Mouse (Mus musculus) myocyte (in vitro differentiated cells): ENCODE results near the gene Lrch4. TPM values are rescaled to one million over a fixed set of nuclear protein-coding genes. Genes with fewer than 3 reads are reported as not detected.
"Not testable (repeated sequence)": the region's sequence is repeated elsewhere in the genome, so short reads cannot be mapped to it uniquely, and the experiment has no call there.

Experiments
- H3K27me3 ChIP-seq: one replicate; pipeline ENCODE4 v1.6.1; 2011; ENCODE audit not compliant: control insufficient read depth, insufficient read depth, insufficient read length
- H3K36me3 ChIP-seq: one replicate; pipeline ENCODE4 v1.6.1; 2011; ENCODE audit not compliant: control insufficient read depth, insufficient read depth
- H3K4me2 ChIP-seq: one replicate; pipeline ENCODE4 v1.6.1; 2011; ENCODE audit warnings: low read depth, control low read depth
- H3K4me3 ChIP-seq: one replicate; pipeline ENCODE4 v1.5.1; 2011; ENCODE audit warnings: mild to moderate bottlenecking, control low read depth, moderate library complexity
- H3K79me2 ChIP-seq: one replicate; pipeline ENCODE4 v1.6.1; 2011; ENCODE audit not compliant: control insufficient read depth, insufficient read depth
- H3ac ChIP-seq: one replicate; pipeline ENCODE4 v1.6.1; 2011; ENCODE audit not compliant: control insufficient read depth, insufficient read length
- CEBPB ChIP-seq: IDR thresholded peaks from 2 replicates; pipeline ENCODE4 v1.6.1; 2011; ENCODE audit warnings: mild to moderate bottlenecking, moderate library complexity; ENCODE audit not compliant: poor library complexity, insufficient read depth, severe bottlenecking
- E2F4 ChIP-seq: IDR thresholded peaks from one replicate; pipeline ENCODE4 v1.6.1; 2011; ENCODE audit warnings: mild to moderate bottlenecking, control low read depth, moderate library complexity; ENCODE audit not compliant: insufficient read depth
- MAX ChIP-seq: IDR thresholded peaks from one replicate; pipeline ENCODE4 v1.6.1; 2011; ENCODE audit warnings: low read depth, mild to moderate bottlenecking, control low read depth
- MYOD1 ChIP-seq, 3 experiments: IDR thresholded peaks; one replicate each; pipeline ENCODE4 v1.6.1; 2011; ENCODE audit warnings: control low read depth in 2 of 3, low read depth in 2 of 3, mild to moderate bottlenecking in 2 of 3, moderate library complexity in 1 of 3; ENCODE audit not compliant: insufficient read length in 2 of 3, control insufficient read depth in 1 of 3
- MYOG ChIP-seq, 3 experiments: IDR thresholded peaks; one replicate each; pipeline ENCODE4 v1.6.1; 2011; ENCODE audit warnings: control low read depth in 2 of 3, low read depth in 2 of 3, mild to moderate bottlenecking in 2 of 3; ENCODE audit not compliant: insufficient read length in 2 of 3, control insufficient read depth in 1 of 3, insufficient read depth in 1 of 3
- POLR2A ChIP-seq: IDR thresholded peaks from one replicate; pipeline ENCODE4 v1.6.1; 2011; ENCODE audit warnings: low read depth, mild to moderate bottlenecking, control low read depth, moderate library complexity; ENCODE audit not compliant: insufficient read length
- POLR2AphosphoS2 ChIP-seq: IDR thresholded peaks from one replicate; pipeline ENCODE4 v1.6.1; 2011; ENCODE audit warnings: low read depth, control low read depth; ENCODE audit not compliant: insufficient read length
- REST ChIP-seq: IDR thresholded peaks from one replicate; pipeline ENCODE4 v1.6.1; 2011; ENCODE audit warnings: mild to moderate bottlenecking, control low read depth, moderate library complexity; ENCODE audit not compliant: insufficient read depth, insufficient read length
- SRF ChIP-seq: IDR thresholded peaks from one replicate; pipeline ENCODE4 v1.6.1; 2011; ENCODE audit warnings: low read depth; ENCODE audit not compliant: control insufficient read depth, insufficient read length
- TCF12 ChIP-seq: IDR thresholded peaks from one replicate; pipeline ENCODE4 v1.6.1; 2011; ENCODE audit warnings: mild to moderate bottlenecking, control low read depth; ENCODE audit not compliant: poor library complexity, insufficient read depth, severe bottlenecking
- TCF3 ChIP-seq: IDR thresholded peaks from one replicate; pipeline ENCODE4 v1.6.1; 2011; ENCODE audit warnings: low read depth, control low read depth; ENCODE audit not compliant: insufficient read length
- USF1 ChIP-seq: IDR thresholded peaks from one replicate; pipeline ENCODE4 v1.6.1; 2011; ENCODE audit warnings: low read depth, mild to moderate bottlenecking, control low read depth, moderate library complexity
- polyA plus RNA-seq: library from polyadenylated mRNA; unstranded; fragments of >200 nt; fragmentation: generic; extraction: Trizol; gene quantifications from one replicate; pipeline ENCODE4 v1.2.1, GENCODE M21; 2012; ENCODE audit warnings: missing spikeins

Gene Lrch4
- polyA plus RNA-seq, 1 experiment: 29.1 TPM

DNA sequence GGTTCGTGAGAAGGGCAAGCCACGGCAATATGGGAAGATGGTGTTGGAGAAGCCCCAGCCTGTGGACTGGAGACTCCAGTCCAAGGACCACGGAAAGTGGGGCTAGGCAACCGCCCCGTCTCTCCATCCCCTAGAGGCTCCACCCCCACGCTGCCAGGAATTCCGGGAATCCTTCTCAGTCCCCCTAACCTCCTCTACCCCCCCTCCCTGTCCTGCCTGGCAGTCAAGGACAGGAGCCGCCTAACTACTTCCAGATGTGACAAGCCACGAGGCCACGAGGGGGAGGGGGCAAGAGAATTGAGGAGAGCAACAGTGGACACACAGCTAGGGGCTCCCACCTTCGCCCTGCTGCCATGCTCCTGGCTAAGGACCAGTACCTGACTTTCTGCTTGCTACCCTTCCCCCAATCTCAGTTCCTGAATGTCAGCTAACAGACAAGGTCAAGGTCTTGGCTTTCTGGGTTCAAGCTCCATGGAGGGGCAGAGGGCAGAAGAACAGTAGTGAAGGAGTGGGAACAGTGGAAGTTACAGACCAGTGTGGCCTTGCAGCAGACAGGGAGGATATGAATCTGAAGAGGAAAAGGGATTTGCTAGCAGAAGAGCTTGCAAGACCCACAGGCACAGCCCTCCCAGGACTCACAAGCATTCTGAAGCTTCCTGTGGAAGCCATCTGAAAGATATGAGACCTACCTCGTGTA is 18.2 kb upstream of the Lrch4 start:
- H3K4me3 ChIP-seq: peak overlapping the region; percentile 43
- peak overlapping the region; percentile 88 for H3K4me2 ChIP-seq
- peak; percentile 43 for TF ChIP-seq POLR2A
- TF ChIP-seq REST: no peak
- no peak for TF ChIP-seq MYOD1 (IDR thresholded peaks at IDR 0.05; ENCODE audit: control insufficient read depth in 1 of 3, insufficient read length in 2 of 3, low read depth in 2 of 3)
- TF ChIP-seq E2F4: no peak
- peak; percentile 9 for TF ChIP-seq TCF12
- peak; percentile 60 for TF ChIP-seq POLR2AphosphoS2
- no peak for TF ChIP-seq MAX
- TF ChIP-seq SRF: no peak
- TF ChIP-seq MYOG (IDR thresholded peaks at IDR 0.05; ENCODE audit: control insufficient read depth in 1 of 3, insufficient read depth in 1 of 3, insufficient read length in 2 of 3, low read depth in 2 of 3): no peak
- TF ChIP-seq TCF3: no peak
- TF ChIP-seq CEBPB: no peak
- TF ChIP-seq USF1: no peak
- no peaks in the 10 kb centered on the region for H3K36me3 ChIP-seq
- H3K79me2 ChIP-seq: peaks cover 31% of the 10 kb centered on the region
- H3ac ChIP-seq: peak overlapping the region; percentile 25
- no peaks in the 10 kb centered on the region for H3K27me3 ChIP-seq

DNA sequence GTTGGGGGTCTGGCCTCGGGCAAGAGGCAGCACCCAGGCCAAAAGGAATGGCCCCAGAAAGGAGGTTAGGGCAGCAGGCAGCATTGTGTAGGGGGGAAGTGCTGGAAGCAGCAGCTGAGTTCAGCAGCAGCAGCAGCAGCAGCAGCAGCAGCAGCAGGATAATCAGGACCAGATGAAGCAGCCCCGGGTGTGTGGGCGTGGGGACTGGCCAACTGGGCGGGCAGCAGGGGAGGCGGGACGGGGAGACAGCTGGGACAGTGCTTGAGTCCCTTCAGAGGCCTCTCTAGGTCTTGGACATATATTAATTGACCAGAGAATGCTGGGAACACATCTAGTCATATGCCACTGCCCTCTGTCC is 17.7 kb upstream of the Lrch4 start:
- peak; percentile 40 to 88 (median 75) for TF ChIP-seq MYOG (IDR thresholded peaks at IDR 0.05; ENCODE audit: control insufficient read depth in 1 of 3, insufficient read depth in 1 of 3, insufficient read length in 2 of 3, low read depth in 2 of 3)
- no peak for TF ChIP-seq REST
- peak; percentile 84 for TF ChIP-seq POLR2A
- TF ChIP-seq POLR2AphosphoS2: peak; percentile 71
- TF ChIP-seq E2F4: no peak
- TF ChIP-seq TCF12: peak; percentile 24
- TF ChIP-seq MYOD1 (IDR thresholded peaks at IDR 0.05; ENCODE audit: control insufficient read depth in 1 of 3, insufficient read length in 2 of 3, low read depth in 2 of 3): peak in 2 of 3 experiments; percentile 79 to 92
- TF ChIP-seq MAX: no peak
- TF ChIP-seq USF1: no peak
- TF ChIP-seq CEBPB: no peak
- peak; percentile 67 for TF ChIP-seq TCF3
- no peak for TF ChIP-seq SRF
- Histone ChIP-seq H3K79me2 (peaks cover 31% of the 10 kb centered on the region), H3K4me2 (peak overlapping the region; percentile 88), H3ac (peak overlapping the region; percentile 25), H3K36me3 (no peaks in the 10 kb centered on the region), H3K27me3 (no peaks in the 10 kb centered on the region), H3K4me3 (peak overlapping the region; percentile 43)

DNA sequence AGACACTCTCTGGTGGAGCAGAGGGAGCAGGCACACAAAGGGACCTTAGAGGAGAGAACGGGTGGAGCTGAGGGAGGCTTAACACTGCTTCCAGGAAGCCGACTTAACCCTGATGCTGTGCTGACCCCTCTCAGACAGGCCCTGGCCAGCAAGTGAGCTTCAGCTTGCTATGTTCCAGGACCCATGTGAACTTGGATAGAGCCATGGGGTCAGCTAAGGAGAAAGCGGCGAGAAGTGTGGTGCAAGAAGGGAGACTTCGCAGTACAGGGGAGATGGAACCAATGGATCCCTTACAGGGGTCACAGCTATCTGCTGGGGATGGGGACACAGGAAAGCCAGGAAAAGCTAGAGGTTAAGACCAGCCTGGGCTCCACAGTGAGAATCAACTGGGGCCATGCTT is 15.8 kb upstream of the Lrch4 start:
- Histone ChIP-seq H3K4me3 (peak overlapping the region; percentile 1), H3ac (no peak overlapping the region), H3K79me2 (peaks cover 23% of the 10 kb centered on the region), H3K36me3 (no peaks in the 10 kb centered on the region), H3K4me2 (peak overlapping the region; percentile 88), H3K27me3 (no peaks in the 10 kb centered on the region)
- TF ChIP-seq MYOG (IDR thresholded peaks at IDR 0.05; ENCODE audit: control insufficient read depth in 1 of 3, insufficient read depth in 1 of 3, insufficient read length in 2 of 3, low read depth in 2 of 3) (no peak), SRF (no peak), TCF3 (no peak), MYOD1 (IDR thresholded peaks at IDR 0.05; ENCODE audit: control insufficient read depth in 1 of 3, insufficient read length in 2 of 3, low read depth in 2 of 3) (no peak), CEBPB (no peak), TCF12 (no peak), E2F4 (no peak), POLR2A (no peak), USF1 (no peak), REST (no peak), MAX (no peak), POLR2AphosphoS2 (no peak)

DNA sequence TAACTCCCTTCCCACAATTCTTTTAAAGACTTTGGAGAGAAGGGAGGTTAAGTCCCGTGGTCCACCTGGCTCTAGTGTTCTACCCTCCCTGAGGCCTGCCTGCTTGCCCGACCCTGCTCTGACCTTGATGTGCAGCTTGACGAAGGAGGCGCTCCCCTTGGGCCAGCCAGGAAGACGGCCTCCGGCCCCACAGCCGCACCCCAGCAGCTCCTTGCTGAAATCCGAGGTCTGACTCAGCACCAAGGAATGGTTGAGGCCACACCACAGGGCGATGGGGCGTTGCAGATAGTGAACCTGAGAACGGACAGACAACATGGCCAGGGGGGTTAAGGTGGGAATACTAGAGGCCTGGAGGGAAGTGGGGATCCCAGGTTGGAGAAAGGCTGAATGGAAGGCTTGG is 15.4 kb upstream of the Lrch4 start, which contains the start of gene Pcolce:
Pcolce (minus strand) TSS at position 235 of the 400 bp plus-strand sequence.
- no peaks in the 10 kb centered on the region for H3K27me3 ChIP-seq
- H3K4me3 ChIP-seq: peak within 1 kb of the TSS; percentile 1
- no peak within 1 kb of the TSS for H3ac ChIP-seq
- TF ChIP-seq POLR2A (peak; percentile 64), E2F4 (no peak), MYOD1 (IDR thresholded peaks at IDR 0.05; ENCODE audit: control insufficient read depth in 1 of 3, insufficient read length in 2 of 3, low read depth in 2 of 3) (peak in 1 of 3 experiments; percentile 19), POLR2AphosphoS2 (peak; percentile 75), MYOG (IDR thresholded peaks at IDR 0.05; ENCODE audit: control insufficient read depth in 1 of 3, insufficient read depth in 1 of 3, insufficient read length in 2 of 3, low read depth in 2 of 3) (peak in 1 of 3 experiments; percentile 45), REST (no peak)
- peak within 1 kb of the TSS; percentile 88 for H3K4me2 ChIP-seq
- H3K36me3 ChIP-seq: no peaks in the 10 kb centered on the region
- peaks cover 23% of the 10 kb centered on the region for H3K79me2 ChIP-seq

DNA sequence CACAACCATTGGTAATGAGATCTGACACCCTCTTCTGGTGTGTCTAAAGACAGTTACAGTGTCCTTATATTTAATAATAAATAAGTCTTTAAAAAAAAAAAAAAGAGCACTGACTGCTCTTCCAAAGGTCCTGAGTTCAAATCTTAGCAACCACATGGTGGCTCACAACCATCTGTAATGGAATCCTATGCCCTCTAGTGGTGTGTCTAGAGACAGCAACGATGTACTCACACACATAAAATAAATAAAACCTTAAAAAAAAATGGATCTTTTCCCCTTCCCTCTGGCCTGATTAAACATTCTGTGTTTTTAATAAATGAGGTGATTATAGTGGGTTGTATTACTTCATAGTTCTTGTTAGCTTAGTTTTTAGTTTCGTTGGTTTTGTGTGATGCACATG is 14.0 kb upstream of the Lrch4 start:
- not testable (repeated sequence) for H3K4me2 ChIP-seq, H3ac ChIP-seq, H3K4me3 ChIP-seq, H3K27me3 ChIP-seq, H3K36me3 ChIP-seq
- H3K79me2 ChIP-seq: peaks cover 10% of the 10 kb centered on the region
